Mouse (Mus musculus): ENCODE data around the gene Cpa4.

GRCm38 (mm10) chr6:30545689-30546088, 22.5 kb upstream of the Cpa4 start:
- TF ChIP-seq CTCF (IDR thresholded peaks at IDR 0.05; ENCODE audit: borderline replicate concordance, control insufficient read depth, extremely low read depth, insufficient read depth, low read length, poor library complexity) (no peak), POLR2A (IDR thresholded peaks at IDR 0.05; ENCODE audit: control insufficient read depth, extremely low read depth, insufficient read depth, low read length, poor library complexity) (no peak)

Data from thymus, adult 2 months (tissue).